Mouse (Mus musculus) myocyte (in vitro differentiated cells): ENCODE results near the gene St3gal3.

Experiments used
- CEBPB ChIP-seq: IDR thresholded peaks from 2 replicates; pipeline ENCODE4 v1.6.1; 2011; ENCODE audit warnings: mild to moderate bottlenecking, moderate library complexity; ENCODE audit not compliant: poor library complexity, insufficient read depth, severe bottlenecking
- MAX ChIP-seq: IDR thresholded peaks from one replicate; pipeline ENCODE4 v1.6.1; 2011; ENCODE audit warnings: low read depth, mild to moderate bottlenecking, control low read depth
- MYOD1 ChIP-seq, 3 experiments: IDR thresholded peaks; one replicate each; pipeline ENCODE4 v1.6.1; 2011; ENCODE audit warnings: control low read depth in 2 of 3, low read depth in 2 of 3, mild to moderate bottlenecking in 2 of 3, moderate library complexity in 1 of 3; ENCODE audit not compliant: insufficient read length in 2 of 3, control insufficient read depth in 1 of 3
- MYOG ChIP-seq, 3 experiments: IDR thresholded peaks; one replicate each; pipeline ENCODE4 v1.6.1; 2011; ENCODE audit warnings: control low read depth in 2 of 3, low read depth in 2 of 3, mild to moderate bottlenecking in 2 of 3; ENCODE audit not compliant: insufficient read length in 2 of 3, control insufficient read depth in 1 of 3, insufficient read depth in 1 of 3
- POLR2A ChIP-seq: IDR thresholded peaks from one replicate; pipeline ENCODE4 v1.6.1; 2011; ENCODE audit warnings: low read depth, mild to moderate bottlenecking, control low read depth, moderate library complexity; ENCODE audit not compliant: insufficient read length
- POLR2AphosphoS2 ChIP-seq: IDR thresholded peaks from one replicate; pipeline ENCODE4 v1.6.1; 2011; ENCODE audit warnings: low read depth, control low read depth; ENCODE audit not compliant: insufficient read length
- REST ChIP-seq: IDR thresholded peaks from one replicate; pipeline ENCODE4 v1.6.1; 2011; ENCODE audit warnings: mild to moderate bottlenecking, control low read depth, moderate library complexity; ENCODE audit not compliant: insufficient read depth, insufficient read length
- TCF12 ChIP-seq: IDR thresholded peaks from one replicate; pipeline ENCODE4 v1.6.1; 2011; ENCODE audit warnings: mild to moderate bottlenecking, control low read depth; ENCODE audit not compliant: poor library complexity, insufficient read depth, severe bottlenecking
- USF1 ChIP-seq: IDR thresholded peaks from one replicate; pipeline ENCODE4 v1.6.1; 2011; ENCODE audit warnings: low read depth, mild to moderate bottlenecking, control low read depth, moderate library complexity

DNA sequence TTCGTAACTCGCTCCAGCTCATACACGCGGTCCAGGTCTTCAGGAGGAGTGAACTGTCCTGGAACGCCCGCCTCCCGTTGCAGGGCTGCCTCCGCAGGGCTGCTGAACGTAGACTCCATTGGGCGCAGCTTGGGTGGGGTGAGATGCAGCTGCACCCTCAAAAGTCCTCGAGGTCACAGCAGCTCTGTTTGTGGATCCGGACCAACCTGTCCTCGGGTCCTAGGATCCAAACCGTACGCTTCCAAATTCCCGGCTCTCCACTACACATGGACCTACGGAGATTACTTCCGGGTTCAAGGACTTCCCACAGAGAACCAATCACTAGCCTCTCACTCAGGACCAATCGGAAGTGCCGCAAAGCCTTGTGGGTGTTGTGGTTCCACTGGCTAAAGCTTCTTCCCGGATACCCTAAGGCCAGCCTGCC is 243.0 kb downstream of the St3gal3 start, which contains the start of gene Dph2:
- TF ChIP-seq REST (no peak), MAX (no peak), POLR2A (no peak), MYOG (IDR thresholded peaks at IDR 0.05; ENCODE audit: control insufficient read depth in 1 of 3, insufficient read depth in 1 of 3, insufficient read length in 2 of 3, low read depth in 2 of 3) (no peak), TCF12 (no peak), USF1 (no peak), POLR2AphosphoS2 (no peak), MYOD1 (IDR thresholded peaks at IDR 0.05; ENCODE audit: control insufficient read depth in 1 of 3, insufficient read length in 2 of 3, low read depth in 2 of 3) (no peak), CEBPB (no peak)
